Mouse (Mus musculus) thymus, adult 2 months (tissue): ENCODE measurements around the gene Gnmt. TPM values are rescaled to one million over a fixed set of nuclear protein-coding genes. Genes with fewer than 3 reads are reported as not detected.

Experiments
- DNase-seq: peaks from one replicate; pipeline ENCODE4 v3.0.0; 2021
- H3K27ac ChIP-seq: fragments of 200-500 bp; 2 replicates; pipeline ENCODE4 v1.5.1; 2012; ENCODE audit warnings: low read length, control low read depth; ENCODE audit not compliant: control insufficient read depth, insufficient read depth
- H3K27me3 ChIP-seq: fragments of 200-500 bp; 2 replicates; pipeline ENCODE4 v1.6.1; 2012; ENCODE audit warnings: mild to moderate bottlenecking, low read length, moderate library complexity, mixed read lengths; ENCODE audit not compliant: control insufficient read depth, insufficient read depth
- H3K36me3 ChIP-seq: fragments of 200-500 bp; 2 replicates; pipeline ENCODE4 v1.6.1; 2012; ENCODE audit warnings: mild to moderate bottlenecking, low read length, moderate library complexity; ENCODE audit not compliant: control insufficient read depth, insufficient read depth
- H3K4me1 ChIP-seq: fragments of 200-500 bp; replicated peaks from 2 replicates; pipeline ENCODE4 v1.6.1; 2012; ENCODE audit warnings: low read length; ENCODE audit not compliant: control insufficient read depth, insufficient read depth
- H3K4me3 ChIP-seq: fragments of 200-500 bp; 2 replicates; pipeline ENCODE4 v1.5.1; 2012; ENCODE audit warnings: mild to moderate bottlenecking, low read length, control low read depth, moderate library complexity; ENCODE audit not compliant: control insufficient read depth, insufficient read depth
- CTCF ChIP-seq: fragments of 200-500 bp; IDR thresholded peaks from 2 replicates; pipeline ENCODE4 v1.5.1; 2012; ENCODE audit warnings: mild to moderate bottlenecking, control low read depth, low read length, moderate library complexity, borderline replicate concordance; ENCODE audit not compliant: control insufficient read depth, poor library complexity, insufficient read depth; ENCODE audit errors: extremely low read depth
- POLR2A ChIP-seq: fragments of 200-500 bp; IDR thresholded peaks from 2 replicates; pipeline ENCODE4 v1.6.1; 2012; ENCODE audit warnings: mild to moderate bottlenecking, low read length, control low read depth, moderate library complexity; ENCODE audit not compliant: control insufficient read depth, poor library complexity, insufficient read depth; ENCODE audit errors: extremely low read depth
- WGBS: fragments of 180-500 bp; shearing (Covaris S2); methylation state at CpG from one replicate; pipeline ENCODE4 v1.1.7; 2018; 5-methylcytosine and 5-hydroxymethylcytosine counted together
- polyA plus RNA-seq: library from polyadenylated mRNA; depleted of rRNA; stranded (reverse); fragments of >200 nt; gene quantifications from 2 replicates; pipeline ENCODE4 v1.2.3, GENCODE M21; 2012

Gene Gnmt
- polyA plus RNA-seq, 1 experiment, result 4.4 TPM

GRCm38 (mm10) chr17:46714756-46715481, 14.0 kb downstream of the Gnmt start:
- Histone ChIP-seq H3K4me3 (no peak overlapping the region), H3K36me3 (peaks cover 4% of the 10 kb centered on the region; the same call in 1 of the 2 replicates), H3K27me3 (no peaks in the 10 kb centered on the region), H3K4me1 (peaks cover 15% of the 10 kb centered on the region), H3K27ac (no peak overlapping the region)
- DNase-seq, result peak; percentile 27
- no peak for TF ChIP-seq CTCF
- no peak for TF ChIP-seq POLR2A
- 94% methylated on average over 11 of the region's 11 CpGs for WGBS

DNA sequence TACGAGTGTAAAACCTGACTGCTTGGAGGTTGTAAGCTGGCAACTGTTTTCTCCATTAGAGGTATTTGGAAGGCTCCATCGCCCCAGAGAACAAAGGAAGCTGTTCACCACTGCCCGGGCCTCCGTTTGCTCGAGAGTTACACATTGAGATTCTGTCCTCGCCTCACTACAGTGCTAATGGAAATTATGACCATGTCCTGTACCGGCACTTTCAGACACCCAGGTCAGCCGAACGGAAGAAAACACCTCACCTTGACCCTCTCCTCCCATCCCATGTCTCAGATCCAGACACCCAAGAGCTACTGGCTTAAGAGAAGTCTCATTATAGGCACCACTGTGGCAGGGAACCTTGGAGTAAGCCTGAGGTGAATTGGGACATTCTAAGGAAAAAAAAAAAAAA, 15.1 kb downstream of the Gnmt start:
- peaks cover 4% of the 10 kb centered on the region; the same call in 1 of the 2 replicates for H3K36me3 ChIP-seq
- H3K27me3 ChIP-seq, result no peaks in the 10 kb centered on the region
- no peak overlapping the region for H3K4me3 ChIP-seq
- DNase-seq, result no peak
- 91% methylated on average over 9 of the region's 9 CpGs for WGBS
- no peak overlapping the region for H3K27ac ChIP-seq
- H3K4me1 ChIP-seq, result peaks cover 15% of the 10 kb centered on the region
- TF ChIP-seq CTCF (no peak), POLR2A (no peak)

- H3K4me3 ChIP-seq, result peak overlapping the region; percentile 76
- no peak for DNase-seq
- peaks cover 15% of the 10 kb centered on the region for H3K4me1 ChIP-seq
- TF ChIP-seq POLR2A (no peak), CTCF (no peak)
- under 1% methylated on average over 7 of the region's 7 CpGs for WGBS
- peak overlapping the region; percentile 63 for H3K27ac ChIP-seq
- peaks cover 4% of the 10 kb centered on the region; the same call in 1 of the 2 replicates for H3K36me3 ChIP-seq
- no peaks in the 10 kb centered on the region for H3K27me3 ChIP-seq
Observed at GRCm38 (mm10) chr17:46712442-46712841, 16.5 kb downstream of the Gnmt start.

GRCm38 (mm10) chr17:46711612-46712271, 17.2 kb downstream of the Gnmt start:
- peak overlapping the region; percentile 76 for H3K4me3 ChIP-seq
- DNase-seq, result peak; percentile 18
- TF ChIP-seq CTCF (no peak), POLR2A (no peak)
- H3K4me1 ChIP-seq, result peaks cover 15% of the 10 kb centered on the region
- peak overlapping the region; percentile 63 for H3K27ac ChIP-seq
- H3K27me3 ChIP-seq, result no peaks in the 10 kb centered on the region
- under 1% methylated on average over 76 of the region's 76 CpGs for WGBS
- H3K36me3 ChIP-seq, result peaks cover 4% of the 10 kb centered on the region; the same call in 1 of the 2 replicates

GRCm38 (mm10) chr17:46710959-46711597, 17.9 kb downstream of the Gnmt start, which contains the start of gene Pex6:
Gene Pex6, plus strand, starts transcription at chr17:46711463.
- no peak for TF ChIP-seq CTCF
- TF ChIP-seq POLR2A, result peak; percentile 77

DNA sequence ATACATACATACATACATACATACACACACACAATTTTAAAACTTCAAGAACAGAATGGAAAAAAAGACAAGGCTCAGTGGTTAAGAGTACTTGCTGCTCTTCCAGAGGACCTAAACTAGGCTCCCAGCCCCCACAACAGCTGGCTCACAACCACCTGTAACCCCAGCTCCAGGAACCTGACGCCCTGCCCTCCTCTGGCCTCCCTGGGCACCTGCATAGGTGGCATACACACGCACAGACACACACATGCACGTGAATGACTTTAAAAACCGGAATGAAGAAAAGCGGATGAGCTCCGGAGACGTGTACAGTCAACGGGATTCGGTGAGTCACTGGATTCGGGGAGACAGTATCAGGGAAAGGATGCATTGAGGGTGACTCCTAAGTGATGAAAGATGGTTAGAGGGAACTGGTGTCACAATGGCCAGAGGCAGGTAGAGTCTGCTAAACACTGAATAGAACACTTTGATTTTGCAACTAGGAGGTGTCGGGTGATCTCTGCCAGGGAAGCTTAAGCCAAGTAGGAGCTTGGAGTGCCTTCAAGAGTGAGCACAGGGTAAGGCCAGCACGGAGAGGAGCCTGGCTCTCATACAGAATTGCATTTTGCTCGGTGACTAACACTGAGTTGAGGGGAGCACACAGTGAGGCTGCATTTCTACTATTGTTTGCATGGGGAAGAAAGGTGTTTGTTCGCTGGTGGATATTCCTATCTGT, 22.4 kb downstream of the Gnmt start:
- TF ChIP-seq CTCF (no peak), POLR2A (no peak)
- H3K27ac ChIP-seq, result no peak overlapping the region
- no peak overlapping the region for H3K4me3 ChIP-seq
- no peaks in the 10 kb centered on the region for H3K36me3 ChIP-seq
- whole genome bisulfite sequencing, result 95% methylated on average over 14 of the region's 14 CpGs
- no peaks in the 10 kb centered on the region for H3K27me3 ChIP-seq
- H3K4me1 ChIP-seq, result peaks cover 33% of the 10 kb centered on the region
- no peak for DNase-seq

More at GRCm38 (mm10) chr17:46710959-46711597, 17.9 kb downstream of the Gnmt start, which contains the start of gene Pex6:
- Histone ChIP-seq H3K4me1 (peaks cover 15% of the 10 kb centered on the region), H3K27me3 (no peaks in the 10 kb centered on the region), H3K27ac (peak within 1 kb of the TSS; percentile 63), H3K4me3 (peak within 1 kb of the TSS; percentile 76), H3K36me3 (peaks cover 4% of the 10 kb centered on the region; the same call in 1 of the 2 replicates)
- DNase-seq, result peak; percentile 92
- 6% methylated on average over 36 of the region's 36 CpGs for WGBS
